Mouse (Mus musculus): ENCODE results near the gene Bend4.

Bend4 gene

DNA sequence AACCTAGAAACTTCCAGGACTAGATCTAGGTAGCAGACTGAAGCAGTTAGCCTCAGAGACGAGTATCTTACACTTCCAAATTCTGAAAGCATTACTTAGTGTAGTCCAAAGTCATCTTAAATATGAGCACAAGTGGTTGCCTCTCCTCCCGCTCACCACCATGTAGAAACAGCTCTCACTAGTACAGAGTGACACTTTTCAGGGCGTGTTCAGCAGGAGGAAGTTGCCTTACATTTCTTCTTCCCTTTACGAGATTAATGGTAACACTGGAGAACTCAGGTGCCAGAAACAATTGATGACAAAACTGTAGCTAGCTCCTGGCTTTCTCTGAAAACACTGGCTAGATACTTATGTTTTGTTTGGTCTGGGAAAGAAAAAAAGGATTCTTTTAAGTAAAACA is 8.7 kb downstream of the Bend4 start:
- DNase-seq (ENCODE audit: low spot score in 2 of 2) = no peak

DNA sequence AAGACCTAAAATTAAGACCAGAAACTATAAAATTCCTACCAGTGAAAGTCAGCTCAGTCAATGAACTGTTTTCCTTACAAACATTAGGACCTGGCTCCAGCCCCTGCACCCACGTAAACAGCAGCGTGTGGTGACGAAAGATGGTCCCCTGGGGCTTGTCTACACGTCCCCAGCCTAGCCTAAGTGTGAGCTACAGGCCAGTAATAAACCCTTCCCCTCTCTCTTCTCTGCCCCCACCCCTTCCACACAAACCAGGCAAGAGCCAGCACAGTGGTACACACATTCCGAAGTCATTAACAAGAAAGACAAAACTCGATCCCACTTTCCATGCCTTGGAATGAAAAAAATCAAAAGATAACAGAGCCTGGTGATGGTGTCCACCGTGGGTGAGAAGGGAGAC is 16.6 kb downstream of the Bend4 start:
- DNase-seq (ENCODE audit: low spot score in 2 of 2) = no peak

DNA sequence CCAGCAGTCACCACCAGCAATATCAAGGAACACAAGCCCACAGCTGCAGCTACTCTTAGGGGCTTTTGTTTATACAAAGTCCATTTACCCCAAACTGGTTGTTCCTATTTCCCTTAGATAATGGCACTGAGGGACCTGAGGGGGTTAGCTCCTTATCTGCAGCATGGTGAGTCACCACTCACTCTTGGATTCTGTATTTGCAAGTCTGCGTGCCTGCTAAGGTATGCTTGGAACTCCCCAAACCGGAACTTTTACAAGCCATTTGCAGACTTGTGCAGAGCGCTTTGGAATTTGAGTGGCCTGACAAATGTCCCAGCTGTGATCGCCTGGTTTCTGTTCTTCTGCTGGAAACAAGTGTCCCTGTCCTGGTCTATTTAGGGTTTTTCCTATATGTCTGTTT is 17.7 kb downstream of the Bend4 start:
- no peak for DNase-seq (ENCODE audit: low spot score in 2 of 2)

GRCm38 (mm10) chr5:67408391-67408790 is 19.7 kb downstream of the Bend4 start:
- DNase-seq (ENCODE audit: low spot score in 2 of 2) = no peak

- no peak for DNase-seq (ENCODE audit: low spot score in 2 of 2)
Observed at GRCm38 (mm10) chr5:67404919-67405318, 23.2 kb downstream of the Bend4 start.

DNA sequence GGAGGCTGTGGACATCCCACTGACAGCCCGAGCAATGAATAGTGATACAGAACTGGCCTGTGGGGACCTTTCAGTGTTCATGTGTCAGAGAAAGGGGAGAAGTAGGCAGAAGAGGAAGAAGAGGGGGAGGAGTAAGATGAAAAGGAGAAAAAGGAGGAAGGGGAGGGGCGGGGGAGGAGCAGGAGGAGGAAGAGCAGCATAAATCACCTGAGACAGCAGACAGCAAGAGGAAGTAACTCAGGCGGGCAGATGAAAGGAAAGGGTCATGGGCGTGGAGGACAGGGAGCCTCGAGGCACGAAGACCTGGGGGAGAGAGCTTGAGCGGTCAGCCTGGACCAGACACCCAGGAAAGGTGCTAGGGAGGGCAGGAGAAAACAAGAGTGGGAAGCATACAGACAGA is 23.7 kb downstream of the Bend4 start:
- DNase-seq (ENCODE audit: low spot score in 2 of 2) = no peak

DNA sequence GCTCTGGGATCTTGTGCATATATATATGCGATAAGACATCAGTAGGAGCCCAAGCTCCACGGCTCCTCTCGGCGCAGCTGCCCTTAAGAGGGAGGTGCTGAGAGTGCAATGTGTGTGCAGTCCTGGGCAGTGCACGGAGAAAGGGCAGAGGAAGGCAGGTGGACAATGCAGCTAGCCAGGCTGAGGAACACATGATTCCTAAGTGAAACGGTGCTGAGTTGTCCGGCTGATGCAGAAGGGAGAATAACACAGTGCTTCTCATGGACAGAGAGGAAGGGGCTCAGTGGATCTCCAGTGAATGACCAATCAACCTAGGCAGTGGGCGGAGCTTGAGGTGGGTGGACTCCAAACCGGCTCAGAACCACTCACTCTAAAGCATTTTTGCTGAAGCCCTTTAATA is 26.5 kb downstream of the Bend4 start:
- no peak for DNase-seq (ENCODE audit: low spot score in 2 of 2)

DNA sequence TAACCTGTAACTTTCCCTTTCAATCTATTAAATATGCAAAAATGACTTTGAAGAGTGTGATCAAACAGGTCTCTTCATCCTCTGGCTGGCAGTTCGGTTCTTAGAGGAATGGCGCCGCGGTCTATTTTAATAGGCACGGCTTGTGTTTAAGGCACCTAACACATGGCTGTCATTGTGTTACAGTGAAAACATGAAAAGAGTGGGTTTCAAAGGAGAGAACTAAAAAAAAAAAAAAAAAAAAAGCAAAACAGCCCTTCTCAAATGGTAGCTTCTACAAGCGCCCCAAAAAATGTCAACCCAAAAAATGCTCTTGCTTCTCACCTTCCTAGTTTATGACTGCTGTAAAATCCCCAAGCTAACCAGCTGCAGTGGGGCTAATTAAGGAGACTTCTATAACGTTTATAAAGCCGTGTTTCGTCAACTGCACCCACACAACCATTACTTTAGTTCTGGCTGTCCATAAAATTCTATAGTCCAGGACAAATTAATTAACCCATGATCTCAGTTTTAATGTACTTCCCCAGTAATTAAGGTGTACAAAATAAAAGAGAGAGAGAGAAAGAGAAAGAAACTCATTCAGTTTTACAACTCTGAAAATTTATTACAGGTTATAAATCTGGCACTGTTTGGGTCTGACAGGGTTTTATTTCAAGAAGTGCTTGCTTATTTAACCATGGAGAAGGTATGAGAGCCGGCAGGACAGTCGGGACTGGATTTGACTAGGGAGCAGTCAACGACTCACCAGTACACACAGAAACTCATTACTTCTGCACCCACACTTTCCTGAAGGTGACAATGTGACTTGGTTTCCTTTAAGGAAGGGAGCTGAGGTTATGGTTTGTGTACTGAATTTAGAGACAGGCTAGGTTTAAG is 27.3 kb downstream of the Bend4 start:
- no peak for DNase-seq (ENCODE audit: low spot score in 2 of 2)

DNA sequence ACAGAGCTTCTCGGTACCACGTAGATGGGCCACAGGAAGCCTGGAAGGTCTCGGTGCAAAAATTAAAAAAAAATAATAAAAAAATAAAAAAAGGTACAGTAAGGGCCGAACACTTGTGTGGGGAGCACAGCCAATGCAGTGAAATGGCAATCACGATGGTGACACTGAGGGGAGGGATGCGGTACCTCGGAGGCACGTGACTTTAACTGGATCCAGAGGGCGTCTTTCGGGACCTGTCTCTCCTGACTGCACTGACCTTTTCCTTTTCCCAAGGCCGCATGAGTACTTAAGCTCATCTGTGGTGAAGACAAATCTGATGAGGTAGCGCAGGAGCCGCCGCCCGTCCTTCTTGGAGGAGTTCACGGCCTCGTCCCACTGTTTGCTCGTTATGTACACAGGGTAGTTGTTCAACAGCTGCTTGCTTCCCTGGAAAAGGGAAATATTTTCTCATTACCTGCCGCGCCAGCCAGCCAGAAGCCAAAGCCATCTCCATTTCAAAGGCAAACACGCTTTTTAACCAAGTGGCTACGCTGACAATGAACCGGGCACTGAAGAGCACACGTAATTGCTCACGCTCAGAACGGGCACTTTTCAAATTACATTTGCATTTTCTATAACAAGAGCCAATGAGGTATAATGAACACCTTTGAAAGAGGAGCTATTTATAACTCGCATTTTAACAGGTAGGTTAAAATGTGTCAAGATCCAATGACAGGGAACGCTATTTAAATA is 28.1 kb downstream of the Bend4 start:
- no peak for DNase-seq (ENCODE audit: low spot score in 2 of 2)

GRCm38 (mm10) chr5:67397186-67397585 is 30.9 kb downstream of the Bend4 start:
- DNase-seq (ENCODE audit: low spot score in 2 of 2) = no peak

GRCm38 (mm10) chr5:67395211-67395851 is 32.8 kb downstream of the Bend4 start:
- no peak for DNase-seq (ENCODE audit: low spot score in 2 of 2)

DNA sequence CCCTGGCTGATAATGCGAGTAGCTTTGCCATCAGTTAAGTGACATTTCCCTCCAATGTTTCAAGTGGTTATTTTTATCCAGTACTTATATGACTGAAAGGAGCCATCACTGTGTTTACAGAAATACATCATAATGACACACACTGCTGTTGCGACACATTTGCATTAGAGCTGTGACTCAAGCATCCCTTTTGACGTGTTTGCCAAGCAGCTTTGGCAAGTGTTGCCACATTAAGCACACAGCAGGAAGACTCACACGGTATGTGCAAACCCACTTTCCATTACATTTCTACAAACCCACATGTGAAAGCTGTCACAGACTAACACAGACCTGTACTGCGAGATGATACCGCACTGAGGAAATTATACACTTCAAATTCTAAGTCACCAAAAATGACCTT is 34.2 kb downstream of the Bend4 start:
- no peak for DNase-seq (ENCODE audit: low spot score in 2 of 2)

DNA sequence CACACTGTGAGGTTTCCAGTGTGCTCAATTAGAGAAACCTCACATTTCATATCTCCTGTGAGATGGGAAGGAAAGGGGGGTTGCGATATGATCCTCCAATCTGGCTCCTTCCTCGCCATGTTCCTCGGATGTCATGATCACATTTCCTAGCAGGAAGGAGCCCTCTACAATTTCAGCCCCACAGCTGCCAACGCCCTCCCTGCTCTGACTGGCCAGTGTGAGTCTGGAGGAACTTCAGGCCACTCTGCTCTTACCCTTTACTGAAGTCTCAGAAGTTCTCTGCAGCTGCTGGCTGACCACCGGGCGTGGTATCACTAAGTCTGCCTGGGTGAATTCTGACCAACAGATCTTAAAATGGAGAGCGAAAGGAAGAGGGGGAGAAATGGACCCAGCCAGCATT is 45.6 kb downstream of the Bend4 start:
- no peak for DNase-seq (ENCODE audit: low spot score in 2 of 2)

GRCm38 (mm10) chr5:67381690-67382089 is 46.4 kb downstream of the Bend4 start:
- no peak for DNase-seq (ENCODE audit: low spot score in 2 of 2)

GRCm38 (mm10) chr5:67377044-67377621 is 51.0 kb downstream of the Bend4 start:
- DNase-seq (ENCODE audit: low spot score in 2 of 2) = no peak

GRCm38 (mm10) chr5:67362931-67363330 is 65.2 kb downstream of the Bend4 start:
- DNase-seq (ENCODE audit: low spot score in 2 of 2) = no peak

DNA sequence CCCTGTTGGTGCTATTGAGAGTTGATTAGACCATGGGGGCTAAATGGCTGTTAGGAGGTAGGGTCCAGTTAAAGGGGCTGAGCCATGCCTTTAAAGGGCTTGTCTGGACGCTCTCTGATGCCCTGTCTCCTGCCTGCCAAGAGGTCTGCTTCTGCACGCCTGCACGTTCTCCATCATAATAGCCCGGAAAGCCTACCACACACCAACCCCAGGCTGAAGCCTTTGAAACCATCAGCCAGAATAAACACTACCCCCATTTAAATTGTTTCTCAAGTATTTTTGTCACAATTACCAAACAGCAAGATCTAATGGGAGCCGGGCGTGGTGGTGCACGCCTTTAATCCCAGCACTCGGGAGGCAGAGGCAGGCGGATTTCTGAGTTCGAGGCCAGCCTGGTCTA is 65.8 kb downstream of the Bend4 start:
- DNase-seq (ENCODE audit: low spot score in 2 of 2) = no peak

DNA sequence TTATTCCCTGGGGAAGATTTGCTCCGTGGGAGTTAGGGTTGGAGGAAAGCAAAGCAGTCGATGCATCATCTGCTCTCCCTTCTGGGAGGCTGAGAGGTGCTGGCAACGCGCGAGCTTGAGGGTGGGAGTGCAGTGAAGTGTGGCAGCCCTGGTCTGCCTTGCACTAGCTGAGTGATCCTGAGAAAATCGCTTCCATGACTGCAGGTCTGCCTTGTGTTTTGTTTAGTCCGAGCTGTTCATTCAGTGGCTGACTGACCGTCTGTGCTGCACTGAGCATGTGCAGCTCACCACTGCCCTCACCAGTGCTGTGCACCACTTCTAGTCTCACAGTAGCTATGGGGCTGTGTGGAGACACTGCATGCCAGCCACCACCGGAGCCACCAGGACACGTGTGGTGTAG is 79.2 kb downstream of the Bend4 start:
- DNase-seq (ENCODE audit: low spot score in 2 of 2) = peak; percentile 52 to 73

DNA sequence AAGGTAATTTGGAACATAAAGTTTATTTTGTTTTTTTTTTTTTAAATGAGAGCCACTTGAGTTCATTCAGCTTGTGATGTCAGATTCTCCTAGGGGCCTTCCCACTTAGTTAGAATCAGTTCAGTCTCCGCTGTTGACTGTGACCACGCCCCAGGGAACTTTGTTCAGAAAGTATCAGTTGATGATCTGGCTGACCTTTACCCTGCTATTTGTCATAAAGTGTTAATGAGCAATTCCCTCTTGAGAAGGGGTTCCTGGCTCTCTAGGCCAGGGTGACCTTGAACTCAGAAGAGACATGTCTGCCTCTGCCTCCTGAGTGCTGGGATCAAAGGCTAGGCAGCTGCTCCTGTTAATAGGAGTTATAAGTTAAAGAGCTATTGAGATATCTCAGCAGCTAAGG is 81.0 kb downstream of the Bend4 start:
- no peak for DNase-seq (ENCODE audit: low spot score in 2 of 2)

Measured in left cerebral cortex, adult 9 months (tissue).